Mouse (Mus musculus): ENCODE measurements around the gene Cabp4. TPM values are rescaled to one million over a fixed set of nuclear protein-coding genes. Genes with fewer than 3 reads are reported as not detected.
A peak's percentile ranks its signal among the peaks of the same experiment; 100 is the strongest.

Cabp4 gene
- polyA plus RNA-seq, 1 experiment from 2014 or later = not detected

DNA sequence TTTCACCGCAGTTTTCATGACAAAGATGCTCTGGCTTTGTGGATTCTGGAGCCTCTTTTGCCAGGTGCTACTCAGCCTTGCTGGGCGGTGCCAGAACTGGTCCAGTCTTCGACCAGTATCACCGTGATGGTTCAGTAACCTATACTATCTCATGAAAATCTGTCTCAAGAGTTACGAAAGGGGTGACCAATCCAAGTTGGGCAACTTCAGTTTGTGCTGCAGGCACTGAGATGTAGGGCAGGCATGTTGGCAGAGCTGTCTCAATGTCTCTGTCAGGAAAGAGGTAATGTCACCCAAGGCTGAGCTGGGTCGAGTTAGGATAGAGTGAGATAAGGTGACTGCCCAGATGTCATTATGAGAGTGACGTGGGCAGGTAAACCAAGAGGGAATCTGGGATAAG, 36.6 kb upstream of the Cabp4 start:
- H3K36me3 ChIP-seq = no peaks in the 10 kb centered on the region
- WGBS = 85% methylated on average over 7 of the region's 7 CpGs
- ATAC-seq (ENCODE audit: insufficient number of reproducible peaks, insufficient read depth, low FRiP score, low TSS enrichment, low read depth) = no peak

DNA sequence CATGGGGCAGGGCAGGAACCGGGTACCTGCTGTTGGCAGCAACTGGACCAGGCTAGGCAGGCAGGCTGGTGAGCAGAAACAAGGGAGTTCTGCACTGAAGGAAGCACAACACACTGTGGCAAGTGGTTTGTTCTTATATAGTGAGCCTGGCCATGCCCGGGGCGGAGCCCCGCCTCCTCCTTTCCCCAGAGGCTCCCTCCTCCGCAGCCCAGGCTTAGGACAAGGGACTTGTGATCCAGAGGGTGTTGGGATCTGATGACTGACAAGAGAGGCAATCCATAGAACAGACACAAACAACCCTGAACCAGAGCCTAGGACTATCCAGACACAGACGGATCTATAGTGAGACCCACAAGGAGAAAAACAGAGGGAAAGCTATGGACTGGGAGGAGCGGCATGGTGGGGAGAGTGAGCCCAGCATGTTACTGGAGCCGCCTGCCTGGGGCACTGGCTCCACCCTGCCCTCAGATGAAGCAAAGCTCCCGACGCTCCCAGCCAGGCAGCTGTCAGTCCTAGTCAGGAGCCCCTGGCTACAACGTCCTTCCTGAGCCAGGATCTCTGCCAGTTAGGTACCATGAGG, 31.6 kb upstream of the Cabp4 start, which contains the start of gene Carns1:
TSS of gene Carns1 (minus strand) at position 112 of the 580 bp plus-strand sequence.
- peak within 1 kb of the TSS; percentile 58 for H3K9ac ChIP-seq
- H3K4me2 ChIP-seq = peak within 1 kb of the TSS; percentile 51
- no peak within 1 kb of the TSS; the same call in 1 of the 2 replicates for H3K27ac ChIP-seq
- ATAC-seq (ENCODE audit: insufficient number of reproducible peaks, insufficient read depth, low FRiP score, low TSS enrichment, low read depth) = peak; percentile 38
- H3K4me1 ChIP-seq = peaks cover 24% of the 10 kb centered on the region
- no peaks in the 10 kb centered on the region for H3K36me3 ChIP-seq
- no peaks in the 10 kb centered on the region for H3K9me3 ChIP-seq
- WGBS = 4% methylated on average over 11 of the region's 11 CpGs
- H3K27me3 ChIP-seq = no peaks in the 10 kb centered on the region
- peak within 1 kb of the TSS; percentile 25 for H3K4me3 ChIP-seq

More for the DNA sequence above, 36.6 kb upstream of the Cabp4 start:
- Histone ChIP-seq H3K4me3 (no peak overlapping the region), H3K4me2 (no peak overlapping the region), H3K9me3 (no peaks in the 10 kb centered on the region), H3K9ac (no peak overlapping the region), H3K27me3 (no peaks in the 10 kb centered on the region), H3K27ac (no peak overlapping the region), H3K4me1 (peaks cover 17% of the 10 kb centered on the region)

DNA sequence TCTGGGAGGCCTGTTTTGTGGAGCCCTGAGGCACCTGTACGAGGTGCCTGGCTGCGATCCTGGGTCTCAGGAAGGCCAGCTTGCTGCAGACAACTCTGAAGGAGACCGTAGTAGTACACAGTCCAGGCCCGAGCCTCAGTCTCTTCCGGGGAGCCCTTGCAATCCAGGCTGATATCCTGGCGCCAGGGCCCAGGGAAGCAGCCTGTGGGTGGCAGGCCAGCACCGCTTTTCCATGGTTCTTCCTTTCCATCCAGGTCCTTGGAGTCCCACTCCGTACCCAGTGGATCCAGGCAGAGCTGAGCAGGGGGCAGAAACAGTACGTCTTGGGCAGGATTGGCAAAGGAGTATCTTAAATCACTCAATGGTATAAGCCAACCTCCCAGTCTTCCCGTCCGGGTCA, 29.1 kb upstream of the Cabp4 start:
- Histone ChIP-seq H3K9me3 (no peaks in the 10 kb centered on the region), H3K4me1 (peaks cover 33% of the 10 kb centered on the region), H3K27ac (no peak overlapping the region), H3K27me3 (no peaks in the 10 kb centered on the region), H3K9ac (peak overlapping the region; percentile 40), H3K36me3 (no peaks in the 10 kb centered on the region), H3K4me2 (no peak overlapping the region), H3K4me3 (no peak overlapping the region)
- 54% methylated on average over 11 of the region's 11 CpGs for WGBS
- no peak for ATAC-seq (ENCODE audit: insufficient number of reproducible peaks, insufficient read depth, low FRiP score, low TSS enrichment, low read depth)

DNA sequence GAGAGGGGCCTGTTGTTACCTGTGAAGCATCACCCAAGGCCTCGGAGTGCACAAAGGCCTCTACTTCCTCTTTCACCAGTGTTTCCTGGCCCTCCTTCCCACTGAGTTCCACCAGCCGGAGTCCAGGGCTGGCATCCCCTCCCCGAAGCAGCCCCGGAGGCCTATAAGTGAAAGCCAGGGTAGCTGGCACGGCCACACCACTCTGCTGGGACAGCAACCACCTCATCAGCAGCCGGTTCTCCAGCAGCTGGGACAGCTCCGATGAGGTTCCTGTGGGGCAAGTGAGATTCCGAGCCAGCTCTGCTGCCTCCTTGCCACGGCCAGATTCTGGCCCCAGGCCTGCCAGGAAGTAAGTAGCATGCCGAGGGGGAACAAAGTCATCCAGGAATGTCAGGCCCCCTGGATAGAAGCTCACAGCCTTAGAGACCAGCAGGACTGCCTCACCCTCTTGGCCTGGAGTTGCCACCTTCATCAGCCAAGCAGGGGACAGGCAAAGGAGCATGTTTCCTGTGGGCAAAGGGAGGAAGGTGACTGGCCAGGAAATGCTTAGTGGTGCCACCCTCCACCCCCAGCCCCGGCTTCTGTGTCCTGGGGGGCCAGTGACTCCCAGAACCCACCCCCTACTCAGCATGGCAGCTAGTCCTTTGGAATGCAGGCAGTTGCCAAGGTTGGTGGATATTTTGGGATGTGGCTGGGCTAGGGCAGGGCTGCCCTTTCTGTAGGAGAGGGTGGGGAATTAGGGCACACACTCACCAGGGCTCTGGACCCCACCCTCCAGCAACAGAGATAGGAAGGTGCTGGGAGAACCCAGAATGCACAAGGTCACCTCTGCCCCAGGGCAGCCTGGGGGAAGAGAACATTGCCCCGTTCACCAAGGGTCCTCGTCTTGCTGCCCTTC, 27.8 kb upstream of the Cabp4 start:
- H3K36me3 ChIP-seq = no peaks in the 10 kb centered on the region
- H3K27me3 ChIP-seq = no peaks in the 10 kb centered on the region

DNA sequence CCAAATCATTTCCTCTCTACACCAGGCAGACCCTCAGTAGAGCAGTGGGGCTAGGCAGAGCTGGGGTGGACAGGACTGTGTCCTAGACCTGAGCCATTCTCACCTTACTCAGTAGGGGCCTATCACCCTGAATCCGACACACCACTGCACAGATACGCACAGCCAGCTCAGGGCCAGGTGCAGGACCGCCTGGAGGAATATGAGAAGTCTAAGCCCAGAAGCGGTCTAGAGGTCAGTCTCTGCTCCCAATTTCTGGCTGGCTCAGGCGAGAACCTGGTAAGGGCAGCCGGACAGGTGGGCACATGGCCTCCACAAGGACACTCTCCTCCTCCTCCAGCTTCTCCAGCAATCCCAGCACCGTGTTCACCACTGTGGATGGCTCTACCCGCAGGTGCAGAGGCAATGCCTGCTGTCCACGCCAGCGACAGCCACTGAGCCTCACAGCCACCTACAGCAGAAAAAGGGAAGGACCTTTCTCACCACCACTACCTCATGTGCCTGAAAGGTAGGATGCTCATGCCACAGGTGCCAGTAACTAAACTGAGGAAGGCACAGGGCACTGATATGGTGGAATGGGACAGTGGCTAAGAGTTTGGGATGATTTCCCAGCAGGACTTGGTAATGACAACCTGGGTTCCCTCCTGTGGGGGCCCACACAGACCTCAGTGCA, 27.0 kb upstream of the Cabp4 start:
- H3K27ac ChIP-seq = peak overlapping the region; percentile 55; the same call in 1 of the 2 replicates
- no peak overlapping the region for H3K4me3 ChIP-seq
- peak overlapping the region; percentile 81 for H3K9ac ChIP-seq
- no peaks in the 10 kb centered on the region for H3K9me3 ChIP-seq
- no peaks in the 10 kb centered on the region for H3K36me3 ChIP-seq
- no peak for ATAC-seq (ENCODE audit: insufficient number of reproducible peaks, insufficient read depth, low FRiP score, low TSS enrichment, low read depth)
- H3K4me1 ChIP-seq = peaks cover 31% of the 10 kb centered on the region
- H3K4me2 ChIP-seq = no peak overlapping the region
- H3K27me3 ChIP-seq = no peaks in the 10 kb centered on the region
- 82% methylated on average over 10 of the region's 10 CpGs for WGBS

More for the DNA sequence above, 27.8 kb upstream of the Cabp4 start:
- Histone ChIP-seq H3K27ac (peak overlapping the region; percentile 55; the same call in 1 of the 2 replicates), H3K4me2 (0 out of 2 replicates have a peak overlapping the region, but pooled peaks have one; percentile 1), H3K9me3 (no peaks in the 10 kb centered on the region), H3K9ac (peak overlapping the region; percentile 46), H3K4me1 (peaks cover 33% of the 10 kb centered on the region), H3K4me3 (no peak overlapping the region)
- no peak for ATAC-seq (ENCODE audit: insufficient number of reproducible peaks, insufficient read depth, low FRiP score, low TSS enrichment, low read depth)
- 54% methylated on average over 13 of the region's 13 CpGs for WGBS

DNA sequence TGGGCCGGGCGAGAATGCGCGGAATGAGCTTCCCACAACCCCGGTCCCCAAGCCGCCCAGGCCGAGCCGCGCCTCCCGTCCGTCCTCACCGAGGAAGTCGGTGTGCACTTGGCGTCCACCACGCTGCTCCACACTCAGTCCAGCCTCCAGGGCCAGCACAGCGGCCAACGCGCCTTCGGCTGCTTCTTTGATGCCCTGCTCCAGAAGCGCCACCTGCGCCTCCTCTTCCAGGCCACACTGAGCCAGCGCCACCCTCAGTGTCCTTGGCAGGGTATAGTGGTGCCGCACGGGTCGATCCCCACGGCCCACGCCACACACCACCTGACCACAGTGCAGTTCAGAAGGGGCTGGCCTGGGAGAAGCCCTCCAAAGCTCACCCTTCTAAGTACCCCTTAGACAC, 26.0 kb upstream of the Cabp4 start:
- no peak; the same call in none of the 2 replicates for ATAC-seq (ENCODE audit: insufficient number of reproducible peaks, insufficient read depth, low FRiP score, low TSS enrichment, low read depth)
- WGBS = 10% methylated on average over 27 of the region's 27 CpGs
- no peaks in the 10 kb centered on the region for H3K36me3 ChIP-seq

DNA sequence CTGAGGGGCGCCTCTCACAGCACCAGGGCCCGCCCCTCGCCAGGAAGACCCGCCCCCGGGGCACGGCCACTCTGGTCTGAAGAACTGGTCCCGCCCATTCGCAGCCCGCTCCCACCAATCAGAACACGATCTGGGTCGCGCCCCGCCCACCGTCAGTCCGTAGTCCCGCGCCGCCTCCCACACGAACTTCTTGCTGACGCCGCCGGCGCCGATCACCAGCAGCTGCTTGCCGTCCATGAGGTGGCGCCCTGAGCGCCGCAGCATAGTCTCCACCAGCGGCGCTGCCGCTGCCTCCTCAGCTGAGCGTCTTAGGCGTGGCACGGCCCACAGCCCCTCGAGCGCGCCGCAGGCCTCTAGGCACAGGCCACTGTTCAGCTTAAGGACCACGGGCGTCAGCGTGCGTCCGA, 25.5 kb upstream of the Cabp4 start:
- Histone ChIP-seq H3K4me1 (peaks cover 22% of the 10 kb centered on the region), H3K36me3 (no peaks in the 10 kb centered on the region), H3K27me3 (no peaks in the 10 kb centered on the region), H3K9me3 (no peaks in the 10 kb centered on the region), H3K9ac (peak overlapping the region; percentile 81), H3K4me3 (peak overlapping the region; percentile 51), H3K27ac (peak overlapping the region; percentile 86), H3K4me2 (peak overlapping the region; percentile 89)
- peak; percentile 92 for ATAC-seq (ENCODE audit: insufficient number of reproducible peaks, insufficient read depth, low FRiP score, low TSS enrichment, low read depth)
- under 1% methylated on average over 43 of the region's 43 CpGs for WGBS

More for the DNA sequence above, 26.0 kb upstream of the Cabp4 start:
- H3K27me3 ChIP-seq = no peaks in the 10 kb centered on the region
- peak overlapping the region; percentile 89 for H3K4me2 ChIP-seq
- peak overlapping the region; percentile 51 for H3K4me3 ChIP-seq
- H3K27ac ChIP-seq = peak overlapping the region; percentile 86
- no peaks in the 10 kb centered on the region for H3K9me3 ChIP-seq
- peak overlapping the region; percentile 81 for H3K9ac ChIP-seq
- peaks cover 22% of the 10 kb centered on the region for H3K4me1 ChIP-seq

DNA sequence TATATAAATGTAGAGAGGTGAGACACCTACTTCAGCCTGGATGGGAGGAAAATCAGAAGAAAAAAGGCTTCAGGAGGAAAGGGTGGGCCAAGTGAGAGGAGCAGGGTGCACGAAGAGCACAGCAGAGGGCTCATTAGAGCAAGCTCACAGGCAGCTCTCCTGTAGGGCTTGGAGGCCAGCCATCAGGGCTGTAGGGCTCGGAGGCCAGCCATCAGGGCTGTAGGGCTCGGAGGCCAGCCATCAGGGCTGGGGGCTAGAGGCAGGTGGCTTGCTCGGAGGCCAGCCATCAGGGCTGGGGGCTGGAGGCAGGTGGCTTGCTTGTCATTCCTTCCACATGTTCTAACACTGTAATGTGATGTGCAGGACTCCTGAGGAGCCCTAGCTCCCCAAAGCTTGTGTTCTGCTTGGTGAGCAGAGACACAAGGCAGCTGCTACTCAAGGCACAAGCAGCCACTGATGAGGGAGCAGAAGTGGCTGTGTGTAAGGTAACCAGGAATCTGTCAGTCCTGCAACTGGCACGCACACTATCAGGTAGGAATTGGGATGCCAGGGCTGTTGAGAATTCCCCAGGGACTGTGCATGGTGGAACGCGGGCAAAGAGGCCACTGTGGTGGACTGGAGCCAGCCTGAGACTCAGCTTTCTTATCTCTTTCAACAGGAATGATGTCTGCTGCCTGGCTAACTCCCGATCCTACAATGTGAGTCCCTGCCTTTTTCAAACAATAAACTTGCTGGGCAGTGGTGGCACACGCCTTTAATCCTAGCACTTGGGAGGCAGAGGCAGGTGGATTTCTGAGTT, 23.0 kb upstream of the Cabp4 start:
- no peak overlapping the region for H3K9ac ChIP-seq
- no peaks in the 10 kb centered on the region for H3K27me3 ChIP-seq
- H3K4me2 ChIP-seq = no peak overlapping the region
- no peak for ATAC-seq (ENCODE audit: insufficient number of reproducible peaks, insufficient read depth, low FRiP score, low TSS enrichment, low read depth)
- H3K36me3 ChIP-seq = no peaks in the 10 kb centered on the region
- no peak overlapping the region for H3K4me3 ChIP-seq
- no peak overlapping the region for H3K27ac ChIP-seq
- peaks cover 33% of the 10 kb centered on the region for H3K4me1 ChIP-seq
- WGBS = 81% methylated on average over 9 of the region's 9 CpGs
- no peaks in the 10 kb centered on the region for H3K9me3 ChIP-seq

DNA sequence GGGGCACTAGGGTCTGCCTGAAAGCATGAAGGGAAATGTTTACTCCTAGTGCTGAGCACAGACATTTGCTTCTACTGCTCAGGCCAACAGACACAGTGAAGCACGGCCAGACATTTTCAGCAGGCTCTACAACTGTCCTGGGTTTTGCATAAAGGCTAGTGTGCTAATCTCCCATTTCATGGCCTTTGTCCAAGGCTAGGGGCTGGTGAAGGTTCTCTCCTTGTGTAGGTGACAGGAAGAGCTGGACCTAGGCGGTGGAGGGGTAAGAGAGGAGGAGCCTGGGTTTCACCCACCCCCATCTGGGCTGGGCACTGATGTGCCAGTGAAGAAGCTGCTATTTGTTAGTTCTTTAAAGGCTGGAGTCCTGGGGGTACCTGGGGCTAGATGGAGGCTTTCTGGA, 20.9 kb upstream of the Cabp4 start:
- Histone ChIP-seq H3K27ac (no peak overlapping the region), H3K27me3 (no peaks in the 10 kb centered on the region), H3K4me3 (no peak overlapping the region; the same call in 1 of the 2 replicates), H3K4me2 (no peak overlapping the region), H3K4me1 (peaks cover 15% of the 10 kb centered on the region), H3K9ac (0 out of 2 replicates have a peak overlapping the region, but pooled peaks have one; percentile 36), H3K36me3 (peaks cover 15% of the 10 kb centered on the region), H3K9me3 (no peaks in the 10 kb centered on the region)
- 68% methylated on average over 2 of the region's 2 CpGs for WGBS
- no peak for ATAC-seq (ENCODE audit: insufficient number of reproducible peaks, insufficient read depth, low FRiP score, low TSS enrichment, low read depth)

DNA sequence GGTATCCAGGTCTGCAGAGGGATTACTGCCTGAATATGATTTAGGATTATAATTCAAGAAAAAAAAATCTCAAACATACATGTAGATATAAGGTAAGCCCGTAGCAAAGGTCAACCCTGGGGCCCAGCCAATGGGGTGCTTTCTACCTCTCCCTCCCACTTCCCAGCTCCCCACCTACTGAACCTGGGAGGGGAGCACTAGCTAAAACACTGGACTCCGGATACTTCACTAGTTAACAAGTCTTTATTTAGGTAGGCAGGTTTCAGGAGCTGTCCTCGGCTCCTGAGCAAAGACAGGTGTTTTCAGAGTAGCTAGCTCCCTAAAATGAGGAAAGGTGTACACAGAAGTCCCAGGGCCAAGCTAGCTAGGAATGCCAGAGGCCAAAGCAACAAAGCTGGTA, 20.3 kb upstream of the Cabp4 start:
- ATAC-seq (ENCODE audit: insufficient number of reproducible peaks, insufficient read depth, low FRiP score, low TSS enrichment, low read depth) = no peak
- Histone ChIP-seq H3K4me3 (no peak overlapping the region), H3K27me3 (no peaks in the 10 kb centered on the region), H3K4me2 (no peak overlapping the region), H3K4me1 (peaks cover 14% of the 10 kb centered on the region), H3K27ac (no peak overlapping the region), H3K36me3 (peaks cover 22% of the 10 kb centered on the region), H3K9ac (no peak overlapping the region), H3K9me3 (no peaks in the 10 kb centered on the region)
- 78% methylated on average over 3 of the region's 3 CpGs for WGBS

DNA sequence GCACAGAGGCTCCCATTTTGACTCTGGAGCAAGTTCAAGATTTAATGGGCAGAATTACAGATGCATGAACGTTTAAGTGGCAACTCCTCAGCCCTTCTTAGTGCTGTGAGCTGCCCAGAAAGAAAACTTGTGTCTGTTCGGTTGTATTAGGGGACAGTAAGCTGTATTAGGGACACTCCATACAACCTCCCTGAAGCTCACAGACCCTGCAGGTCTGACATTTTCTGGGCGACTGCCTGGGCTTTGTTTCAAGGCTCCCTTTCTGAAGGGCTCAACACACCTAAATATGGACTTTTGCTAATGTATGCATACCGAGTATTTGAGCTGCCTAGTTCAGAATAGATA, 19.7 kb upstream of the Cabp4 start:
- no peaks in the 10 kb centered on the region for H3K27me3 ChIP-seq
- H3K4me1 ChIP-seq = peaks cover 14% of the 10 kb centered on the region
- peak overlapping the region; percentile 81 for H3K27ac ChIP-seq
- ATAC-seq (ENCODE audit: insufficient number of reproducible peaks, insufficient read depth, low FRiP score, low TSS enrichment, low read depth) = no peak
- no peaks in the 10 kb centered on the region for H3K9me3 ChIP-seq
- H3K4me2 ChIP-seq = peak overlapping the region; percentile 86
- H3K4me3 ChIP-seq = peak overlapping the region; percentile 69
- WGBS = 32% methylated on average over 4 of the region's 4 CpGs
- H3K36me3 ChIP-seq = peaks cover 28% of the 10 kb centered on the region
- H3K9ac ChIP-seq = peak overlapping the region; percentile 84

All from embryonic facial prominence, embryonic 13.5 days (tissue).